In the genomic region with DNA sequence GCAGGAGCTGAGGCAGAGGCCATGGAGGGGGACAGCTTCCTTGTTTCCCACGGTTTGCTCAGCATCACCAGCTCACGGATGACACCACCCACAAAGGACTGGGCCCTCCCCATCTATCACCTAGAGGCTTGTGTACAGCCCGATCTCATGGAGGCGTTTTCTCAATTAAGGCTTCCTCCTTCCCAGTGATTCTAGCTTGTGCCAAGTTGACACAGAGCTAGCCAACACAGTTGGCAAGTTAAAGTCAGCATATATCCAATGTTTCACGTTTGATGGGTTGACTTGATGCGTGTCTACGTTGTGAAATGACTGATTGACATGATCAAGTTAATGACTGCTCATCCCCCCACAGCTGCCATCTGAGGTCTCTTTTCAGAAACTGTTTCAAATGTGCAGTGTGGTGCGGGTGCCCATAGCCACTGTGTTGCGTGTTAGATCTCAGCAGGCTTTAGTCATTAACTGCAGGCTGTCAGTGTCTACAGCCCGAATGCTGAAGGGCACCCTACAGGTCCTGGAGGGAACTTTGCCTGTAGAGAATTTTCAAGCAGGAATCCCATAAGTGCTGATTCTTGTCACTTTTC, we compare ENCODE assay signal across 19 mouse cellular contexts.
"Had no signal": no experiment of that assay in that cellular context is flagged by ENCODE, and none has a peak within 500 bp of the region (broad histone marks: within the 10 kb centered on the region; RNA-seq: fewer than 3 reads in every experiment).

No protein-coding gene starts in this region.

- H3K27me3 ChIP-seq: limb, embryonic 13.5 days; liver, embryonic 12.5 days; liver, embryonic 15.5 days; lung, embryonic 15.5 days; megakaryocyte, embryonic 14.5 days; neural tube, embryonic 12.5 days; neural tube, embryonic 15.5 days had no signal

- H3K9ac ChIP-seq: limb, embryonic 13.5 days; liver, embryonic 12.5 days; liver, embryonic 15.5 days; lung, embryonic 15.5 days; neural tube, embryonic 12.5 days; neural tube, embryonic 15.5 days had no signal

- H3K4me3 ChIP-seq: limb, embryonic 10.5 days; limb, embryonic 13.5 days; liver, embryonic 12.5 days; liver, embryonic 15.5 days; lung, embryonic 15.5 days; megakaryocyte, embryonic 14.5 days; midbrain, embryonic 10.5 days; neural tube, embryonic 12.5 days; neural tube, embryonic 15.5 days had no signal

- H3K27ac ChIP-seq: limb, embryonic 10.5 days; limb, embryonic 13.5 days; liver, embryonic 12.5 days; liver, embryonic 15.5 days; lung, embryonic 15.5 days; midbrain, embryonic 10.5 days; neural tube, embryonic 12.5 days; neural tube, embryonic 15.5 days had no signal

- H3K36me3 ChIP-seq: liver, embryonic 15.5 days; neural tube, embryonic 12.5 days had no signal

- ATAC-seq: liver, embryonic 12.5 days had no signal

- H3K9me3 ChIP-seq: limb, embryonic 10.5 days; limb, embryonic 13.5 days; liver, embryonic 12.5 days; liver, embryonic 15.5 days; lung, embryonic 15.5 days; megakaryocyte, embryonic 14.5 days; midbrain, embryonic 10.5 days; neural tube, embryonic 12.5 days; neural tube, embryonic 15.5 days had no signal

- H3K4me2 ChIP-seq: limb, embryonic 13.5 days; liver, embryonic 12.5 days; liver, embryonic 15.5 days; lung, embryonic 15.5 days; neural tube, embryonic 12.5 days; neural tube, embryonic 15.5 days had no signal

- H3K4me1 ChIP-seq: liver, embryonic 12.5 days; liver, embryonic 15.5 days; lung, embryonic 15.5 days; midbrain, embryonic 10.5 days; neural tube, embryonic 12.5 days had no signal

- DNase-seq: kidney, postnatal 14 days; kidney, postnatal 4 days; liver; lung, adult 18-20 months; lung, postnatal 10 days; lung, postnatal 36 days; midbrain, embryonic 14.5 days; retina, postnatal 1 day; thymus, adult 18-20 months; thymus, postnatal 36 days had no signal
